Mouse (Mus musculus): ENCODE data around the gene Exosc3. TPM values are rescaled to one million over a fixed set of nuclear protein-coding genes. Genes with fewer than 3 reads are reported as not detected.
"Not testable (repeated sequence)": the region's sequence is repeated elsewhere in the genome, so short reads cannot be mapped to it uniquely, and the experiment has no call there.

Gene Exosc3
- 23.3 and 26.1 TPM in 2 replicates for polyA plus RNA-seq (2012; rRNA removed)

DNA sequence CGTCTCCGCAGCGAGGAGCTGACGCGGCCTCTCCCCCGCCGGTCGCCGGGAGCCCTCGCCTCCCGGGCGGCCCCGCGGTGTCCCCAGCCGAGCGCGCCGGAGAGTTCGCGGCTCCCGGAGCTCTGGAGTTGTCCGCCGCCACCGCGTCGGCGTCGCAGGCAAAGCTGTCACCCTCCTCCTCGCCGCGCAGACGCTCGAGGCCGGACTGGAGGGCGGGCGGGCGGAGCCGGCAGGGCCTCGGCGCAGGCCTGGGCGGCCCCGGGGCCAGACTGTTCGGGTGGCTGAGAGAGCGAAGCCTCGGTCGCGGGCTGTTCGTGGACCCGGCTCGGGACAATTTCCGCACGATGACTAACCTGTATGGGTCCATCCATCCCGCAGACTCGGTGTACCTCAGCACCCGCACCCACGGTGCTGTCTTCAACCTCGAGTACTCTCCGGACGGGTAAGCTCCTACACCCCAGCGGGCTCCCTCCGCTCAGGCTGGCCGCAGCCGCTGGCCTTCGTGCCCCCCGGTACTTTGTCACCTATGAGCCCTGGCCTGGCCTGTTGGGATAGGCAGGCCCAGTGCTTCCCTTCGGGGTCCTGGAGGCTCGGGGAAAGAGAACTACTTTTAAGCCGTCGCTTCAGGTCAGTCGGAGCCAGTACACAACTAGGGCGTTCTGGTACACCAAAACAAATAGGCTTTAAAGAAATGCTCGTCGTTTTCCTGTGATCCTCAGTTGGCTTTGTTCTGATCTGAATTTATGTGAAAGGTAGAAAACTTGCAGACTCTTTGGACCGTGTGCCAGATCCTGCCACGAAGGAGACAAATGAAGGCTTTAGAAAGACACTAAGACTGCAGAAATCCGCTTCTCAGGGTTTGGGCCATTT lies at the start of gene Exosc3:
Exosc3 (minus strand) TSS at position 447 of the 870 bp plus-strand sequence.
- peak in 1 of 2 experiments; percentile 52 for DNase-seq
- TF ChIP-seq CTCF (IDR thresholded peaks at IDR 0.05; ENCODE audit: borderline replicate concordance, insufficient read depth, low read depth, low read length) (no peak), POLR2A (IDR thresholded peaks at IDR 0.05; ENCODE audit: borderline replicate concordance, insufficient read depth, low read length) (no peak)
- WGBS = under 1% methylated on average over 74 of the region's 76 CpGs
- Histone ChIP-seq H3K4me1 (ENCODE audit: control insufficient read depth, insufficient read depth, low read length) (peaks cover 3% of the 10 kb centered on the region; the same call in 1 of the 2 replicates), H3K27me3 (ENCODE audit: control insufficient read depth, insufficient read depth, low read length) (no peaks in the 10 kb centered on the region), H3K4me3 (replicated peaks; ENCODE audit: insufficient read depth, low read depth, low read length) (peak within 1 kb of the TSS; percentile 91), H3K27ac (ENCODE audit: insufficient read depth, low read length) (peak within 1 kb of the TSS; percentile 95)

DNA sequence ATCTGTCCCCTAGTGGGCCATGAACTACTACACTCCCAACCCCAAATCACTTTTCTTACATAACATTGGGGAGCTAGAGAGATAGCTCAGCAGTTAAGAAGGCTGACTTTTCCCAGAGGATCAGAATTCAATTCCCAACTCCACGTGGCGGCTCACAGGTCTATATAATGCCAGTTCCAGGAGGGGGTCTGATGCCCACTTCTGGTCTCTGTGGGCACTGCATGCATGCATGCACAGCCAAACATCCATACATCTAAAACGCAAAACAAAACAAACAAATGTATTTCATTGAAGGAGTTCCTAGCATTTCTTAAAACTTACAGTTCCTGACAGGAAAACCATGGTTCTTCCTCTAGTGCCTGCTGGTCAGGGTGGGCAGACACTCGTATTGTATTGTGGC lies 49.6 kb upstream of the Exosc3 start:
- H3K4me3 ChIP-seq (replicated peaks; ENCODE audit: insufficient read depth, low read depth, low read length) = no peak overlapping the region
- TF ChIP-seq POLR2A (IDR thresholded peaks at IDR 0.05; ENCODE audit: borderline replicate concordance, insufficient read depth, low read length) (no peak), CTCF (IDR thresholded peaks at IDR 0.05; ENCODE audit: borderline replicate concordance, insufficient read depth, low read depth, low read length) (no peak)
- no peaks in the 10 kb centered on the region for H3K27me3 ChIP-seq (ENCODE audit: control insufficient read depth, insufficient read depth, low read length)
- DNase-seq = no peak
- no peak overlapping the region for H3K27ac ChIP-seq (ENCODE audit: insufficient read depth, low read length)
- WGBS = 66% methylated on average over 4 of the region's 4 CpGs
- H3K4me1 ChIP-seq (ENCODE audit: control insufficient read depth, insufficient read depth, low read length) = no peaks in the 10 kb centered on the region

DNA sequence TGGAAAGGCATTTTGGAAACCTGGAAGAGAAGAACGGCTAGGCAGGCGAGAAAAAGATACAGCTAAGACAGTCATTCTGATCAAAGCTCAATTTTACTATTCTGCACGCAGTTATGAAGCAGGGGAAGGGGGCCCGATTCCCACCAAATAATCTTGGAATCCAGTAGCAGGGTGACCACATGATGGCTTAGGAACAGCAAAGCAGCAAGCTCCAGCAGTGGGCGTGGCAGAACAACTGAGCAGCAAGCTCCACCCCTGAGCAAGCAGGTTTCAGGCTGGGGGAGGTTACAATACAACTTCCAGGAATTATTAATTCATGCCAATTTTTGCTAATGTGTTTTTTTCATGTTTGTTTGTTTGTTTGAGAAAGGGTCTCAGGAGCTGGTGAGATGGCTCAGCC lies 44.8 kb upstream of the Exosc3 start:
- not testable (repeated sequence) for H3K4me1 ChIP-seq (ENCODE audit: control insufficient read depth, insufficient read depth, low read length); H3K27me3 ChIP-seq (ENCODE audit: control insufficient read depth, insufficient read depth, low read length); DNase-seq; H3K4me3 ChIP-seq (replicated peaks; ENCODE audit: insufficient read depth, low read depth, low read length); H3K27ac ChIP-seq (ENCODE audit: insufficient read depth, low read length)
- WGBS = 94% methylated on average over 5 of the region's 5 CpGs

DNA sequence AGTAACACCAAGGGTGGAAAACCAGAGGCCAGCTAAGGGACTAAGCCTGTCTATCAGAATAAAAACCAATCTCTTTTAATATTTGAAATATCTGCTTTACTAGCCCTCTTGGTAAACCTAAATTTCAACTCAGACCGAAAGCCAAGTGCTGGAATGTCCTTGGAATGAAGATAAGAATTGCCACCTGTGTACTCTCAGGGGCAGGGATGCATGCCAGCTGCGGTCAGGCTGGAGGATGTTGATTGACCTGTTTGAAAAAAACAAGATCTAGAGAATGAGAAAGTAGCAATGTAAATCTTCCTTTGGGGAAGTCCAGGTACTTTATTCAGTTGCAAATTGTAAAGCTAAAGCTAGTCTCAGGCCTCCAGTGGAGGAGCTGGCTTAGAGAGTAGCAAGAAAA lies 39.6 kb upstream of the Exosc3 start:
- H3K27me3 ChIP-seq (ENCODE audit: control insufficient read depth, insufficient read depth, low read length); H3K4me3 ChIP-seq (replicated peaks; ENCODE audit: insufficient read depth, low read depth, low read length); H3K4me1 ChIP-seq (ENCODE audit: control insufficient read depth, insufficient read depth, low read length); DNase-seq; H3K27ac ChIP-seq (ENCODE audit: insufficient read depth, low read length): not testable (repeated sequence)
- WGBS = 69% methylated on average over 2 of the region's 2 CpGs

DNA sequence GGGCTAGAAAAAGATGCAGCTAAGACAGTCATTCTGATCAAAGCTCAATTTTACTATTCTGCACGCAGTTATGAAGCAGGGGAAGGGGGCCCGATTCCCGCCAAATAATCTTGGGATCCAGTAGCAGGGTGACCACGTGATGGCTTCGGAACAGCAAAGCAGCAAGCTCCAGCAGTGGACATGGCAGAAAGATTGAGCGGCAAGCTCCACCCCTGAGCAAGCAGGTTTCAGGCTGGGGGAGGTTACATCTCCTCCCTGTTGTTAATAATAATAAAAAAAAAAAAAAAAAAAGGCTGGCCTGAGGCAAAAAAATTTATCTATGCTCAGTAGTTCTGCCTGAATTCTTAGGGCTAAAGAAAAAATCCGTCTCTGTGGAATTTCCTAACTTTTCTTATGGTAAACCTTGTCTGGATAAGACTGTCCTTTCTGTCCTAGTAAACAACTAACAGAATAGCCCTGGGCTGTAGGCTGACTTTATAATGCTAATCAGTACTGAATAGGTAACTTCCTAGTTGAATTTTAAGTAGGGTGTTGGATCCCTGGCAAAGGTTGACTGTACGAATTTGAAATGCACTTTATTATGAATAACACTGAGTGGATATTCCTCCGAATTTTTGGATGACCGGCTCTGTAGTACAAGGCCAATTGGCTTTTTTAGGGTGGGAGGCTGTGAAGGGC lies 38.5 kb upstream of the Exosc3 start:
- not testable (repeated sequence) for H3K27ac ChIP-seq (ENCODE audit: insufficient read depth, low read length); H3K27me3 ChIP-seq (ENCODE audit: control insufficient read depth, insufficient read depth, low read length); H3K4me3 ChIP-seq (replicated peaks; ENCODE audit: insufficient read depth, low read depth, low read length); DNase-seq; H3K4me1 ChIP-seq (ENCODE audit: control insufficient read depth, insufficient read depth, low read length)
- WGBS = 85% methylated on average over 10 of the region's 10 CpGs

DNA sequence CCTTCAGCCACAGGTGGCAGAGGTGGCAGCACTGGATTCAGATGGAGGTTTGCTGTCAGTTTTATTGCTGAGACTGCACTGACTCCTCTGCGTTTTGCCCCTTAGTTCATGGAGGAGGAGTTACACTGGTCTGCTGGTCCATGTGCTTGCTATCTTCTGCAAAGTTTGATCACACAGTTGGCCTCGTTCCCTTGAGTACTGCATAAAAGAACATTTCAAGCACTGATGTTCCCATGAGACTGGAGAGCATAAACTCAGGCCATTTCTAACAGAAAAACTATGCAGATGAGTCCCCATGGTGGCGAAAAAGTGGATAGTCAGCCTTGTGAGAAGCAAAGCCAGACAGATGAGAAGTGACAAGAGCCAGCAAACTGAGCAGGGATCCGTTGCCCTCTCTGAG lies 34.0 kb upstream of the Exosc3 start:
- H3K27ac ChIP-seq (ENCODE audit: insufficient read depth, low read length) = no peak overlapping the region
- no peak for DNase-seq
- H3K4me1 ChIP-seq (ENCODE audit: control insufficient read depth, insufficient read depth, low read length) = no peaks in the 10 kb centered on the region
- no peak overlapping the region for H3K4me3 ChIP-seq (replicated peaks; ENCODE audit: insufficient read depth, low read depth, low read length)
- no peak for TF ChIP-seq POLR2A (IDR thresholded peaks at IDR 0.05; ENCODE audit: borderline replicate concordance, insufficient read depth, low read length)
- TF ChIP-seq CTCF (IDR thresholded peaks at IDR 0.05; ENCODE audit: borderline replicate concordance, insufficient read depth, low read depth, low read length) = no peak
- 65% methylated on average over 4 of the region's 4 CpGs for WGBS
- no peaks in the 10 kb centered on the region for H3K27me3 ChIP-seq (ENCODE audit: control insufficient read depth, insufficient read depth, low read length)

DNA sequence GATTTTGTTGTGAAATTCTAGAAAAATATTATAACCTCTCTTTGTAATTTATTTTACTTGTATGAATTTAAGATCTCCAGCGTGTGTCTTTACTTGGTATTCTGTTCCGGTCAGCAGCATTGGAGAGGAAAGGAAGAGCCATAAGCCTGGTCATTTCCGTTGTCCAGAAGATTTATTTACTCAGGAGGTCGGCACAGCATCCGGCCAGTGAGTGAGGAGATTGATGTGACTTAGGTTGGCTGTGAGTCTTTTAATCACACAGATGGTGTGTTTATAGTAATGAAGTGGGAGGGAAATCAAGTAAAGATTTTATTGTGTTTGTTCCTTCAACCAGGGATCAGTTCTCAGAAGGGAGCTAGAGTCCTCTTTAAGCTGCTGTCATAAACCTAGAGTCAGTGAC lies 32.3 kb upstream of the Exosc3 start:
- Histone ChIP-seq H3K4me1 (ENCODE audit: control insufficient read depth, insufficient read depth, low read length) (no peaks in the 10 kb centered on the region), H3K27me3 (ENCODE audit: control insufficient read depth, insufficient read depth, low read length) (no peaks in the 10 kb centered on the region), H3K4me3 (replicated peaks; ENCODE audit: insufficient read depth, low read depth, low read length) (no peak overlapping the region), H3K27ac (ENCODE audit: insufficient read depth, low read length) (no peak overlapping the region)
- TF ChIP-seq POLR2A (IDR thresholded peaks at IDR 0.05; ENCODE audit: borderline replicate concordance, insufficient read depth, low read length) (no peak), CTCF (IDR thresholded peaks at IDR 0.05; ENCODE audit: borderline replicate concordance, insufficient read depth, low read depth, low read length) (no peak)
- no peak for DNase-seq
- 87% methylated on average over 5 of the region's 5 CpGs for WGBS

DNA sequence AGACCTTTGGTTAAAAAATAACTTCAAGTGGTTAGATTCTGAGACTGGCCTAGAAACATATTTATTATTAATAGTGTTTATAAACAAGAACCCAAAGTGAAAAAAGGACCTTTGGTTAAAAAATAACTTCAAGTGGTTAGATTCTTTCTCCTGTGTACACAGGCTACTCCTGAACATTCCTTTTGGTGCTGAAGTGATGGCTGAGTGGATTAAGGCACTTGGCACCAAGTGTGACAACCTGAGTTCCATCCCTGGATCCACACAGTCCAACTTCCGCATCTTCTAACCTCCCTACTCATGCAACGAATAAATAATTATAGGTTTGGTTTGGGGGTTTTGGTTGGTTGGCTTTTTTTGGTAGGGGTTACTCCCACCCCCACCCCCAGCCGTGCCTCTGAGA lies 28.7 kb upstream of the Exosc3 start:
- WGBS = 86% methylated on average over 3 of the region's 3 CpGs
- no peak for DNase-seq

More for the DNA sequence above, 28.7 kb upstream of the Exosc3 start:
- TF ChIP-seq CTCF (IDR thresholded peaks at IDR 0.05; ENCODE audit: borderline replicate concordance, insufficient read depth, low read depth, low read length) = no peak
- no peak for TF ChIP-seq POLR2A (IDR thresholded peaks at IDR 0.05; ENCODE audit: borderline replicate concordance, insufficient read depth, low read length)
- no peak overlapping the region for H3K27ac ChIP-seq (ENCODE audit: insufficient read depth, low read length)
- H3K4me3 ChIP-seq (replicated peaks; ENCODE audit: insufficient read depth, low read depth, low read length) = no peak overlapping the region
- no peaks in the 10 kb centered on the region for H3K27me3 ChIP-seq (ENCODE audit: control insufficient read depth, insufficient read depth, low read length)
- H3K4me1 ChIP-seq (ENCODE audit: control insufficient read depth, insufficient read depth, low read length) = no peaks in the 10 kb centered on the region

Measured in cerebellum, adult 2 months (tissue).